Mouse (Mus musculus) T-helper 17 cell (primary cell): ENCODE results near the gene Dct.

Experiments
- in situ Hi-C, 2 experiments: fragments of 300-600 bp; cut with MboI, MseI; formaldehyde crosslinking; loops; 1 replicate in 1 of 2; 2 replicates in 1 of 2; pipeline ENCODE4 v1.15.1; 2025; ENCODE audit warnings: high pct_unique_total_duplicates in 2 of 2

Dct gene

GRCm38 (mm10) chr14:118051975-118052630 lies at the start of gene Dct:
Gene Dct, minus strand, starts transcription at chr14:118052244.
- in situ Hi-C loops, result no loop called here

GRCm38 (mm10) chr14:118101227-118101990 lies 49.4 kb upstream of the Dct start:
- in situ Hi-C loops, result no loop called here

GRCm38 (mm10) chr14:118098265-118098664 lies 46.2 kb upstream of the Dct start:
- in situ Hi-C loops, result no loop called here

DNA sequence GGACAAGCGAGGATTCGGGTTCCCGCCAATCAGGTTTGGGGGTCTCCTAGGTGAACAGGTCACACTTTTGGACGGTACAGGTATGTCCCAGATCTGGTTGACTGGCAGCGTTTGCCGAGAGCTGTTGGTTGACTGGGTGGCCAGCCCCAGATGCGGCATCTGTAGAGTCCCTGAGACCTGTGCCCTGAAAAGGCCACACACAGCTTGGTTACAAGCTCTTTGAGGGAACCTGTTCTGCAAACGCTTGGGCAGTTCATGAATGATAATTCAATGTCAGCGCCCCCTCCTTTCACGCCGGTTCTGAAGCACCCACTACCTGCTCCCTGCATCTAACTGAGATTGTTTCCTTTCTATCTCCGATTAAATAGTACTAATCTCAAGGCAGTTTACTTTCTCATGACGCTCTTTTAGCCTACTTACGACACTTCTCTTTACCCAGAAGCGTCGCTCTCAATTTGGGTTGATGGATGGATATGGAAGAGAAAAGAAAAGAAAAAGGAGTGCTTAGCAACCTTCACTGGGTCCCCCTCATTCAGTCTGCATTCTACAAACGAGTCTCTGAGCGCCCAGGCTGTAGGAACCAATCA lies 37.9 kb upstream of the Dct start:
- in situ Hi-C loops, result no loop called here

GRCm38 (mm10) chr14:118089215-118089805 lies 37.3 kb upstream of the Dct start:
- in situ Hi-C loops, result no loop called here

DNA sequence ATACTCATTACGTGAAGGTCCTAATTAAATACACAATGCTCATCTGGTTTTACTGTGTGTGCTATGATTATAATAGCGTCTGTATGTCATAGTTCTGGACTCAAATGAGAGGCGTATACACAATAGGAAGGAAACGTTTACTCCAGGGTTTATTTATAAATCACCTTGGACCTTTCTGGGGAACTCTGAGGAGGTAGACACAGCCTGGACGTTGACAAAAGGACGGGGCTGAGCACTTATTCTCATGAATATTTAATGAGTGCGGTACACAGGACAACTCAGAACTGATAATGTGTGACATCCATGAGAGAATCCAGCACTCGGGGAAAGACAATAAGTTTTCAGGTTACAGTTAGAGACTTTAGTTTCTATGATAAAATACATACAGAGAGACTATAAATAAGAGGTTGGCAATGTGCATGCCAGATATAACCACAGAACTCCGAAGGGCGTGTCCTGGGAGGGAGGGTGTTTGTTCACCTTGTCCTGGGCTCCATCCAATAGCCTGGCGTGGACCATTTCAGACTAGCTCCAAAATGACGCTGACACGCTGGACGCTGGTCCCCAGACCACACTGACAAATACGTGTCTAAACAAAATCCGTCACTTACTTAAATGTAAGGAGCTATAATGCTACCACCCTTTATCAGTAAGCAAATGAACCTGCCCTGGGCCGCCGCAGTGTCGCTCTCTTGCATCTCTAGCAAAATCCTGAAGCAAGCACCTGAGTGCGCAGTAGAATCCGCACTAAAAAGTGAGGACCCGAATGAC lies 36.6 kb upstream of the Dct start:
- in situ Hi-C loops, result no loop called here

DNA sequence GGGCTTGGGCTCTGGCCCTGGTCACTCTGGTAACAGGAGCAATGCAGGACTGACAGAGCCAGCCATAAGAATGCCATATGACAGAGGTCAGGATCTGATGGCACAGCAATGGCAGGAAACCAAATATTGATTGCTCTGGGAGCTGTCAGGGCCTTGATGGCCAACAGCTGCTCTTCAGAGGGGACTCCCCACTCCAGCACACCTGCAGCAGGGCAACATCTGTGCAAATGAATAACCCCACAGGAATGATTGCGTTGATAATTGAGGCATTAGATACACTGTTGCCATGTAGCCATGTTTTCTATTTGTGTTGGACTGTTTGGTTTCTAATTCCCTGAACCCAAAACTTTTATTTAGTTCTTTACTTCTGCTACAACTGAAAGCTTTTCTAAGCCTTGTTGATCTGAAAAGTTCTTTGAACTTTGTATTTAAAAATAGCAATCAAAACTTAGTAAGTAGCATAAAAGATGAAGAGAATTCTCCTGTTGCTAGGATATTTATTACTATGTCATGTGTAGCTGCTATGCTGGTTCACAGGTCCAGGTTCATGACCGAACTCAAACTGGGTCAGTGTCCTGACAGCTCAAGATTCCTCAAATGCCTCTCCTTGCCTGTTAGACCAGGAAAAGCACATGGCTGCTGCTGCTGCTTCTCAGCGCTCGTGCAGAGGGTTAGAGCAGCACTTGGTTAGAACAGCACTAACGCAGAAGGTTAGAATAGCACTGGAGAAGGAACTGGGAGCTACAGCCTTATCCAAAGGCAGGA lies 34.4 kb upstream of the Dct start:
- in situ Hi-C loops, result no loop called here

GRCm38 (mm10) chr14:118083851-118084250 lies 31.8 kb upstream of the Dct start:
- in situ Hi-C loops, result loop anchor here in 1 of 2 experiments (5.0 kb wide), 1 partner anchor 33 kb away; no protein-coding TSS in a partner anchor

GRCm38 (mm10) chr14:118080606-118081005 lies 28.6 kb upstream of the Dct start:
- in situ Hi-C loops, result loop anchor here in 1 of 2 experiments (5.0 kb wide), 1 partner anchor 37 kb away; no protein-coding TSS in a partner anchor

DNA sequence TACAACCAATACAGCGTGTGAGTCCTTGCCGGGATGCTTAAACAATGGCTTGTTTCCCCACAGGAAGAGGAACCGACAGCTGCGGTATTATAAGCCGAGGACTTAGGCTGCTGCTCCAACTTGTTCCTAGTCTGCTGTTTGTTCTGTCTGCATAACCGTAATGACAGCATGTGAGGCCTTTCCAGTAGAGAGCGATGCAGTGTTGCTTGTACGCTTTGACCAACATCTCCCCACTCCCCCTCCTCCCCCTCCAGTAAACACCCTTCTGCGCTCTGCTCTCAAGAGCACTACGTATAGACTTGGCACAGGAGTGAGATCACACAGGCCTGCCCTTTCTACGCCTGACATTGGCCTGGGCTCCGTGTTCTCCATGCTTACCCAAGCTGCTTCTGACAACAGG lies 18.1 kb upstream of the Dct start:
- in situ Hi-C loops, result no loop called here

GRCm38 (mm10) chr14:118069439-118070079 lies 17.5 kb upstream of the Dct start:
- in situ Hi-C loops, result no loop called here

DNA sequence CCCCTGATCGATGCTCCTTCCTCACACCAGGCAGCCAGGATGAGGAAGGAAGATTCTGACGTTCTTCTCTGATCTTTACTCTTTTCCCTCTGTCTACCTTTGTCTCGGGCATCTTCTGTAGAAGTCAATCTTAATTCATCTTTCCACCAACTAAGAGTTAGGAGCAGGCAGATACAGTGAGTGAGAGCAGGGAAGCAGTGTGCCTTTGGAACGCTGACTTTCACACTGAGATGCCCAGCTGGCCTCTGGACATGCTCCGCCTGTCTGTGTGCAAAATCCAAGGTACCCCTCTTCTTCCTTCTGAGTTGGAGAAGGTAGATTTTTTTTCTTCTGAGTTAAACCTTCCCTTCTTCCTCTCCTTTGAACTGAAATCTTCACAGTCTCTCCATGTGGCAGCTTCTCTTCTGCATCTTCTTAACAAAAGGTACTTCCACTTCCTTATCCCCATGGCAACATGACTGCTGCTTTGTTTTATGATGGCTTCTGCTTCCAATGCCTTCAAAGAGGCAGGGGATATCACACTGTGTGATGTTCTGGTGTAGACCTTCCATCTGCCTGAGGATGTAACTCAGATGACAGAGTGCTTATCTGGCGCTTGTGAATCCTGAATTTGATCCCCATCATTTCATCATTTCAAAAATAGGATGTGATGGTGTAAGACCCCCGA lies 9.9 kb upstream of the Dct start:
- in situ Hi-C loops, result no loop called here

DNA sequence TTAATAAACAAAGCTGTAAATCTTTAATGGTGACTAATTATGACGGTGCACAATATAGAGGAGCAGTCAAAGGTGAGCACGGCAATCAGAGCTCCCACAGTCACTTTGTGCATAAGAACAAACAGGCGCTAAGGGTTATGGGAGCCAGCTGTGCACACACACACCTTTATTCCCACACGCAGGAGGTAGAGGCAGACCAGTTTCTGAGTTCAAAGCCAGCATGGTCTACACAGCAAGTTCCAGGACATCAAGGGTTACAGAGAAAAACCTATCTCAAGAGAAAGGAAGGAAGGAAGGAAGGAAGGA lies 6.5 kb upstream of the Dct start:
- in situ Hi-C loops, result no loop called here

DNA sequence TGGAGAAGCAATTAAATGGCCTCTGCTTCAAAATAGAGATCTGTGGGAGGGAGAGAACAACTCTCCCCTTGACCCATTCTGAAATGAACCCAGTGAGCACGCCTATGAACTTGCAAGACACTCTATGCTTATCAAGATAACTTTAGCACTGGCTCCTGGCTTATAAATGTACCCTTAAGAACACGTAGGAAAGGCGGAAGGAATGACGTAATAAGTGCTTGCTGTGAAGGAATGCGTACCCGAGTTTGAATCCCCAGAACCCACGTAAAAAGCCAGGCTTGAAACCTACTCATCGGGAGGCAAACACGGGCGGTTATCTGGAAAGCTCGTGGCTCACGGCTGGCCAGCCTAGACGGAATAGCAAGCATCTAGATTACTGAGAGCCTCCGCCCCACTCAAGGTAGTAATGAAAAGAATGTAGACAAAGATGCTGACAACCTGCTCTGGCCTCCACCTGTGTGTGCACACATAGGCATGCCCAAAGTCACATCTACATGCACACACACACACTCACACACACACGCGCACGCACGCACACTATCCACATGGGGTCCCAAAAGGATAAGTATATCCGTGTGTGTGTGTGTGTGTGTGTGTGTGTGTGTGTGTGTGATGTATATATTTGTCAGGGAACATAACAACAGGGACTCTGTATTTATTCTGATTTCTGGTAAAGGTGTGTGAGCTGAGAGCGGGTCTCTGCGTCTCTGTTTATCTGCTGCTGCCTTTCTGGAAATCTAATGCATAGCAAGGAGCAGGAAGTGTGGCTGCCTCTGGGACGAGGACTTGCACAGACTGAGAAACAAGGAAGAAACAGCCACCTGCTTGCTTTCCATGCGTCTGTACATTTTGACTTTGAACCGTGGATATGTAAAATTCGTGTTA lies 5.9 kb upstream of the Dct start:
- in situ Hi-C loops, result no loop called here

DNA sequence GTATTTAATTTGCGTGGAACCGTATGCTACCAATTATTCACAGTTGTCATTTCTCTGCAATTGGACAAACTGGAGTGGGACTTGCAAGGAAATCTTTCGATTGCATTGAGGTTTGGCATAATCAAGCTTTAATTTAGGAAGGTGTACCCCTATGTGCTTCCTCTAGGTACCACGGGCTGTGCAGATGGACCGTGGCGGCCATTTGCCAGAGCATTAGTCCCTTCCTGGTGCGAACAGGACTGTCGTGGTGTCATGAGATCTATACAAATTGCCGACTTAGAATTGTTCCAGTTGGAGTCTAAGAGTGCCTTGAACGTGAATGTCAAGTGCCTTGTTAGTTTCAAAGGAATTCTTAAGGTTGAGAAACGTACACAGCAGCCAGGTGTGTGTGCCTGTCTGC lies 726 bp upstream of the Dct start:
- in situ Hi-C loops, result no loop called here

GRCm38 (mm10) chr14:118051396-118051795 lies 648 bp downstream of the Dct start:
- in situ Hi-C loops, result no loop called here

- in situ Hi-C loops, result no loop called here
These were observed 1.1 kb downstream of the Dct start for GRCm38 (mm10) chr14:118050990-118051389.

DNA sequence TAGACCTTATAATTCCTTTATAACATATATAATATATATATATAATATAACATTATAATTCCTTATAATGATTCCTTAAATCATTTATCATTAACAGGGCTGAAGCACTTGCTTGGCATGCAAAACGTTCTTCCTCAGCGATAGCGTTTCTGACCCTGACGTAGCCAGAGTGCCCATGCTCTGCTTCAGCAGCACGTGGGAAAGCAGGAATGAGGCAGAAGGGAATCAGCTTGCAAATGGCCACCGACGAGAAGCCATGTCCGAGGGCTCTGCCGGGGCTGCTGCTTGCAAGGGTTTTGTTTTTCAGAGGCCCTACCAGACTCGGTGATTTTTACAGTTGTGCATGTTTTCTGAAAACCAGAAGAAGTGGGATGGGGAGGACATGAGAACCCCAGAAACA lies 1.6 kb downstream of the Dct start:
- in situ Hi-C loops, result no loop called here

GRCm38 (mm10) chr14:118049648-118050238 lies 2.3 kb downstream of the Dct start:
- in situ Hi-C loops, result no loop called here
